Mouse (Mus musculus) liver, adult 2 months (tissue): Measurements from ENCODE around the gene Radil. TPM values are rescaled to one million over a fixed set of nuclear protein-coding genes. Genes with fewer than 3 reads are reported as not detected.

ENCODE experiments used
- DNase-seq: peaks from one replicate; pipeline ENCODE4 v3.0.0-alpha.2; 2011; ENCODE audit warnings: low read depth, low spot score; ENCODE audit errors: extremely low read depth
- H3K27ac ChIP-seq: fragments of 200-500 bp; replicated peaks from 2 replicates; pipeline ENCODE4 v1.5.1; 2012; ENCODE audit warnings: low read depth, mild to moderate bottlenecking, control low read depth, inconsistent platforms, low read length; ENCODE audit not compliant: insufficient read depth
- H3K27me3 ChIP-seq: fragments of 200-500 bp; 2 replicates; pipeline ENCODE4 v1.6.1; 2012; ENCODE audit warnings: mild to moderate bottlenecking, moderate library complexity, low read length, inconsistent platforms; ENCODE audit not compliant: control insufficient read depth, insufficient read depth
- H3K36me3 ChIP-seq: fragments of 200-500 bp; 2 replicates; pipeline ENCODE4 v1.6.1; 2012; ENCODE audit warnings: low read length, inconsistent platforms; ENCODE audit not compliant: control insufficient read depth, insufficient read depth
- H3K4me1 ChIP-seq: fragments of 200-500 bp; 2 replicates; pipeline ENCODE4 v1.6.1; 2011; ENCODE audit warnings: low read length; ENCODE audit not compliant: control insufficient read depth, insufficient read depth
- H3K4me3 ChIP-seq: fragments of 200-500 bp; 2 replicates; pipeline ENCODE4 v1.5.1; 2011; ENCODE audit warnings: low read depth, mild to moderate bottlenecking, control low read depth, low read length, moderate library complexity; ENCODE audit not compliant: insufficient read depth
- H3K79me2 ChIP-seq: fragments of 200-500 bp; 2 replicates; pipeline ENCODE4 v1.6.1; 2012; ENCODE audit warnings: inconsistent platforms, mild to moderate bottlenecking, low read length, moderate library complexity; ENCODE audit not compliant: control insufficient read depth, insufficient read depth
- H3K9ac ChIP-seq: fragments of 200-500 bp; 2 replicates; pipeline ENCODE4 v1.6.1; 2012; ENCODE audit warnings: low read depth, mild to moderate bottlenecking, control low read depth, inconsistent platforms, low read length
- CTCF ChIP-seq: fragments of 200-500 bp; IDR thresholded peaks from 2 replicates; pipeline ENCODE4 v1.5.1; 2011; ENCODE audit warnings: low read depth, low read length, control low read depth
- POLR2A ChIP-seq: fragments of 200-500 bp; IDR thresholded peaks from 2 replicates; pipeline ENCODE4 v1.6.1; 2011; ENCODE audit warnings: low read length, control low read depth; ENCODE audit not compliant: insufficient read depth; ENCODE audit errors: extremely low read depth
- WGBS: fragments of 180-500 bp; shearing (Covaris S2); methylation state at CpG from one replicate; pipeline ENCODE4 v1.1.7; 2018; 5-methylcytosine and 5-hydroxymethylcytosine counted together
- polyA plus RNA-seq: library from polyadenylated mRNA; depleted of rRNA; stranded (reverse); fragments of >200 nt; gene quantifications from 2 replicates; pipeline ENCODE4 v1.2.3, GENCODE M21; 2012; rRNA removed
- total RNA-seq: library from RNA; depleted of rRNA; stranded (reverse); fragments of >200 nt; gene quantifications from 2 replicates; pipeline ENCODE4 v1.2.3, GENCODE M21; 2014; rRNA removed

Gene Radil
- total RNA-seq (not detected in 2 replicates), polyA plus RNA-seq (0.02 TPM in 1 of 2 replicates, not detected in the other)

- Histone ChIP-seq H3K27me3 (peaks cover 6% of the 10 kb centered on the region; the same call in 1 of the 2 replicates), H3K27ac (no peak within 1 kb of the TSS), H3K9ac (peak within 1 kb of the TSS; percentile 61), H3K4me3 (peak within 1 kb of the TSS; percentile 61; the same call in 1 of the 2 replicates), H3K36me3 (no peaks in the 10 kb centered on the region), H3K79me2 (no peaks in the 10 kb centered on the region), H3K4me1 (no peaks in the 10 kb centered on the region)
- 3% methylated on average over 66 of the region's 80 CpGs for WGBS
- peak; percentile 72 for TF ChIP-seq CTCF
- no peak for TF ChIP-seq POLR2A
- DNase-seq: peak; percentile 68
Measured at GRCm38 (mm10) chr5:142550706-142551652, at the start of gene Radil. TSS of gene Radil (minus strand) at chr5:142551098.

GRCm38 (mm10) chr5:142597648-142598390 lies 46.9 kb upstream of the Radil start:
- no peak overlapping the region for H3K9ac ChIP-seq
- H3K27ac ChIP-seq: peak overlapping the region; percentile 91
- TF ChIP-seq CTCF (no peak), POLR2A (no peak)
- peaks cover 16% of the 10 kb centered on the region for H3K4me1 ChIP-seq
- no peaks in the 10 kb centered on the region for H3K36me3 ChIP-seq
- no peaks in the 10 kb centered on the region for H3K27me3 ChIP-seq
- 26% methylated on average over 6 of the region's 6 CpGs for WGBS
- H3K79me2 ChIP-seq: no peaks in the 10 kb centered on the region
- DNase-seq: peak; percentile 96
- no peak overlapping the region for H3K4me3 ChIP-seq

- 71% methylated on average over 6 of the region's 6 CpGs for WGBS
- no peaks in the 10 kb centered on the region for H3K27me3 ChIP-seq
- H3K4me1 ChIP-seq: peaks cover 21% of the 10 kb centered on the region
- H3K4me3 ChIP-seq: no peak overlapping the region
- H3K27ac ChIP-seq: peak overlapping the region; percentile 85
- H3K9ac ChIP-seq: no peak overlapping the region
- H3K36me3 ChIP-seq: no peaks in the 10 kb centered on the region
- DNase-seq: no peak
- H3K79me2 ChIP-seq: no peaks in the 10 kb centered on the region
- TF ChIP-seq POLR2A (no peak), CTCF (no peak)
Measured at GRCm38 (mm10) chr5:142596723-142597122, 45.8 kb upstream of the Radil start.

DNA sequence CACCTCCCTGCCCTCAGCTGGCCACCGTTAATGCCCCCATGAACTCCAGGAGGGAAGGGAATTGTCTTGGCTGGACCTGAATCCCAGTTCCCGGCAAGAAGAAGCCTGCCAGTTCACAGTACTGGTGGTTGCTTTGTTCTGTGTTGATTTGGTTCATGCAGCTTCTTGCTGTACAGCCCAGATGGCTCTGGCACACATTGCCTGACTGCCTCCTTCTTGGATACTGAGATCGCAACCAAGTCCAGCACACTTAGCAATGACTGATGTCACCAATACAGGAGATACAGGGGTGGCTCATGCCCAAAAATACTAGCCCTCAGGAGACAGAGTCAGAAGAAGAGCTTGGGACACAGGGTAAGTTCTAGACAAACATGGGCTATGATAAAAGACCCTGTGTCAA lies 44.8 kb upstream of the Radil start:
- Histone ChIP-seq H3K27ac (no peak overlapping the region), H3K4me3 (no peak overlapping the region), H3K9ac (no peak overlapping the region), H3K27me3 (no peaks in the 10 kb centered on the region), H3K36me3 (no peaks in the 10 kb centered on the region), H3K4me1 (peaks cover 21% of the 10 kb centered on the region), H3K79me2 (no peaks in the 10 kb centered on the region)
- DNase-seq: peak; percentile 26
- TF ChIP-seq CTCF (no peak), POLR2A (no peak)
- WGBS: 36% methylated on average over 3 of the region's 3 CpGs

DNA sequence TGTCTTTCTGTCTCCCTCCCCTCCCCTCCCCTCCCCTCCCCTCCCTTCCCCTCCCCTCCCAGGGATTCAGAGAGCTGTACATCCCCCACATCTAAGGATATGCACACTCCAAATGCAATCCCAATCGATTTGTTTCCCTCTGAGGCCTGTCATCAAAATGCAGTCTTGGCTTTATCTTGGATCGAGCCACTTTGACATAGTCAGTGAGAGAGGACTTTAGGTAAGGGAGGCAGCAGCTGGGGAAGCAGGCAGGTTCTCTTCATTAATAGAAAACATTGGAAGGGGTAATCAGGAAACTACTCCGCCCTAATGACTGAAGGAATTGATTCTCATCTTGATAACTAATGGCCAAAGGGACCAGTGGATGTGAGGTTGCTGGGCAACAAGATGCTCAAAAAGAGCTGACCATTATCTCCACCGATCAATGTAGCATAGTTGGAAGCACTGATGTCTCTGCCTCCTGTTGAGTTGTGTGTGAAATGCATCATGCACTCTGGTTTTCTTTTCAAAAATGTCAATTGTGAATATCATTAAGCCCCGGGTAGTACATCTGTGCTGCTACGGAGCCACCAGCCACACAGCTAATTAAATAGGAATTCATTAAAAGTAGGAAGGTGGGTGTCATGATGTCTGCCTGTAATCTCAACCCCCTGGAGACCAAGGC lies 40.2 kb upstream of the Radil start:
- Histone ChIP-seq H3K27me3 (no peaks in the 10 kb centered on the region), H3K4me3 (no peak overlapping the region), H3K4me1 (peaks cover 29% of the 10 kb centered on the region), H3K27ac (no peak overlapping the region), H3K9ac (no peak overlapping the region), H3K79me2 (no peaks in the 10 kb centered on the region), H3K36me3 (no peaks in the 10 kb centered on the region)
- no peak for DNase-seq
- 87% methylated on average over 6 of the region's 6 CpGs for WGBS
- TF ChIP-seq POLR2A (no peak), CTCF (no peak)
